Mouse (Mus musculus): ENCODE measurements at regions not wholly inside any gene's neighbourhood (a gene's known extent, or its start where the extent isn't known, plus 50 kb on each side); places are given as distances from the start of the nearest gene placed in this dataset.

DNA sequence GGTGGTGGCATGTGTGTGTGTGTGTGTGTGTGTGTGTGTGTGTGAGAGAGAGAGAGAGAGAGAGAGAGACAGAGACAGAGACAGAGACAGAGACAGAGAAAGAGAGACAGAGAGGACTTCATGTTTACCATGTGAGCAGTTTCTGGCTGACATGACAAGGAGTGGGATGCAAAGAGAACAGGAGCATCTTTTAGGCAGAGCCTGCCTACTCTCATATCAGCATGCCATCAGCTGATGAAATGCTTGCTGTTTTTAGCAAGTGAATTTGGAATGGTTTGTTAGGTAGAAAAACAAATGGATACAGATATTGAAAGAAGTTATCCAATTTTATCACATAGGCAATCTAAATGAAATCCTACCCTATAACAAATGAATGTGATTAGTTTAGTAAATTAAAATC is 203.5 kb upstream of the Fam174a start:
- TF ChIP-seq CTCF (IDR thresholded peaks at IDR 0.05; ENCODE audit: low read depth, low read length) (no peak), POLR2A (IDR thresholded peaks at IDR 0.05; ENCODE audit: insufficient read depth, low read length) (no peak)
